Mouse (Mus musculus) adrenal gland, postnatal 10 days (tissue): ENCODE measurements around the gene Prkag2. TPM values are rescaled to one million over a fixed set of nuclear protein-coding genes. Genes with fewer than 3 reads are reported as not detected.

Experiments
- DNase-seq: peaks from one replicate; pipeline ENCODE4 v3.0.0; 2021; ENCODE audit warnings: mixed read lengths
- total RNA-seq, 2 experiments: library from RNA; stranded (reverse); gene quantifications; 2 replicates each; pipeline ENCODE4 v1.2.3; 2021

Prkag2 gene
- total RNA-seq, 2 experiments from 2014 or later: 76.5 to 129 TPM

DNA sequence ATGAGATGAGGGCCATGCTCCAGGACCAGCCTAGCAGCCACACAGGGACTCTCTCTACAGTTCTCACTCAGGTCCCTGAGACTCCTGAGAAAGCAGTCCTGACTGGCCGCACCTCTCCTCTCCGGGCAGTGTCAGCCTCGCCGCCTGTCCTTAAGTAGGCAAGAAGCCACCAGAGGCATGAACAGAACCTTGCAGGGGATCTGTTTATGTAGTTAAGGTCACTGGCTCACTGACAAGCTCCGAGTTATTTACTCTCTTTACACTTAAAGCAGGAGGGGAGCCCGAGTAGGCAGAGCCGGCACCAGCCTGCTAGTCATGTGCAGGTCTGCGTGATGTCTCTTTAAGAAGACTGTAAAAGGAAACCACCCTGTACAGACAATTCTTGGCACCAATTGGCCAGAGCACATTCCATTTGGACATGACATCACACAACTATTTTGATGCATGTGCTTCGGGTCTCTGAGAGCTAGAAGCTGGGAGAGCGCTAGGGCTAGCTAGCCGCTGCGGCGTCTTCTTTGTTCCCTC lies 104.8 kb downstream of the Prkag2 start:
- peak; percentile 70 for DNase-seq

GRCm38 (mm10) chr5:24993190-24993589 lies 107.3 kb downstream of the Prkag2 start:
- no peak for DNase-seq

DNA sequence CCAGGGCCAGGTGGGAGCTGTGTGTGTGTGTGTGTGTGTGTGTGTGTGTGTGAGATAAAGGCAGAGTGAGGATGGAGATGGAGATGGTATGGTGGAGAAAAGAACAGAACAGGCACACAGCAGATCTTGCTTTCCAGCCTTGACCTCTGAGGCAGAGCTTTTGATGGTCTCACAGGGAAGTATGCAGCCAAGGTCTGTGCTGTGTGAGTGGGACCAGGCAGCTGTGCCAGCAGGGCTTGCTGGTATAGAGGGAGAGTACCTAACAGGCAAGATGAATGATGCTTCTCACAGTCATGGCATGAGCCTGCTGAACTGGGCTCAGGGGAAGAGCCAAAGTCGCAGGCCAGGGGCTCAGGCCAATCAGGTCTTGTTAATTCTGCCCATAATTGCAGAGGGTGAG lies 108.9 kb downstream of the Prkag2 start:
- no peak for DNase-seq

DNA sequence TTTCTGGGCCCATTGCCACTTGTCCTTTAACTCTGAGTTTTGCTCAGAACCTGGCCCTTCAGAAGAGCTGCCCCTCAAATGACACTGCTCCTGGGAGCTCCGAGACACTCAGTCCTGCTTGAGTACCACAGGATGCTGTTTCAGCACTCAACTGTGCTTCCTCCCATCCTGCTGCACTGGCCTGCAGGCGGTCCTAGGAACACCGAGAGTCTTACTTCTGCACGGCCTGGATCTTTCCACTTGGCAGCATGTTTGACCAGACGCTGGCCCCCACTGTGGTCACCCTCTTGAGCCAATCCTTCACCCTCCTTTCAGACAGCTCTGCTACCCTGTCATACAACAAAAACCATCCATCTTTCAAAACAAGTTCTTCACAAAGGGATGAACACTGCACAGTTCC lies 110.0 kb downstream of the Prkag2 start:
- no peak for DNase-seq

DNA sequence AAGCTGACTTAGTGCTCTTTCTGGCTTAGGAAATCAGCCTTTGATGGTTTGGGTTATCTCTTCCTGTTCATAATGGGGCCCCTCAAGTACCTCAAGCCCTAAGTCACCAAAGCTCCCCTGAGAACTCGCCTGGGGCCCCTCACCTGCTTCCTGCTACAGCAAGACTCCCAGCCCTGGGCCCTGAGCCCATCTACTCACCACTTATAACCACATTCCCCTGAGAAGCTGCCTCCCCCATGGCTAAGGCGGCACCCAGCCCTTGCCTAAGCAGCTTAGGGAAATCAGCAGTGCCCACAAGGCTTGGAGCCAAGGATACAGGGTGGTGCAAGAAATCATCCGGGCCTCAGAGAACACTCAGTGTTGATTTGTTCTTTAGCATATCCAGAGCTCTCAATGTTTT lies 110.8 kb downstream of the Prkag2 start:
- peak; percentile 61 for DNase-seq

GRCm38 (mm10) chr5:24986956-24987355 lies 113.5 kb downstream of the Prkag2 start:
- no peak for DNase-seq

- no peak for DNase-seq
Observed at GRCm38 (mm10) chr5:24986204-24986940, 114.1 kb downstream of the Prkag2 start.

DNA sequence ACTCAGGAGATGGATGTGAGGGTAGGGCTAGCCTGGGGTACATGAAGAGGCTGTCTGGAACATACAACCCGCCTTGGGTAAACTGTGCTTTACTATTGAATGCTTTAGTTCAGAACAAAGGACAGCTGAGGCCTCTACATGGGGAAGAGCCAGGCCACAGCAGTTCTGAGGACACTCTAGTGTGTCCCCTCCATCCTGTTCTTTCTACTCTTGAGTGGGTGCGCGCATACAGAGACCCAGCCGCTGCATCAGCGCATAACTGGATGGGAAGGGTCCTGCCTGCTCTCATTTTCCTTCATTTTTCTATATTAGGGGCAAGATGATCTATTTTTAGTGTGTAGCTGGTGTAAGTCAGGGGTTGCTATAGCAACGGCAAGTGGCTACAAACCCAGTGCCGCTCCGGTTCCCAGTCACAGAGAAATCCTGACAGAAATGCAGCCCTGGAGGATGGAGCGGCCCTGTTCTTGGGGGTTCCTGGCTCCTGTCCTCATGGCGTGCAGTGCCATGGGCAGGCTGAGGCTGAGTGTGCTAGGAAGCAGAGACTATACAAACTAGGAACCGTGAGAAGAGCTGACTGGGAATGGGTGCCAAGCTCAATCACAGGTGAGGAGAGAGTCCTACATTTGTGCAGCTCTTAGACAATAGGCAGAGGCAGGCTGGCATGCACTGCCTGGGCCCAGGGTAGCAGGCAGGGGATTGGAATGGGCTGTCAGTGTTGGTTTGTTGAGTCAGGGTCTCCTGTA lies 114.8 kb downstream of the Prkag2 start:
- no peak for DNase-seq

GRCm38 (mm10) chr5:24984157-24984556 lies 116.3 kb downstream of the Prkag2 start:
- no peak for DNase-seq

DNA sequence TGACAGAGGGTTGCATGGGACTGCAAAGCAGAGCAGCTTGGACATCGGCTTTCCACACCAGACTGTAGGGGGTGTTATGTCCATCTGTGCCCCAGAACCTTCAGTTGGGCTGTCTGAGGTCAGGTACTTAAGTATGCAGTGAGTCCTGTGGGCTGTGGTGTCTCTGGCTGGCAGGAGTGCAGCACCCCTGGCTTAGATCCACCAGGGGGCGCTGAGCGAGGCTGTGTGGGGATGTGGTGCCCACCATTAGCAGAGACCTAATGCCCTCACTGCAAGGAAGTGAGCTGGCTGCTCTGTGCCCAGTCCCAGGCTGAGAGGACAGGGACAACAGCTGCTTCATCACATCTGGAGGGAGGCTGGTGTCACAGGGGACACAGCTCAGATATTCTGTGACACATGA lies 116.9 kb downstream of the Prkag2 start:
- peak; percentile 78 for DNase-seq

DNA sequence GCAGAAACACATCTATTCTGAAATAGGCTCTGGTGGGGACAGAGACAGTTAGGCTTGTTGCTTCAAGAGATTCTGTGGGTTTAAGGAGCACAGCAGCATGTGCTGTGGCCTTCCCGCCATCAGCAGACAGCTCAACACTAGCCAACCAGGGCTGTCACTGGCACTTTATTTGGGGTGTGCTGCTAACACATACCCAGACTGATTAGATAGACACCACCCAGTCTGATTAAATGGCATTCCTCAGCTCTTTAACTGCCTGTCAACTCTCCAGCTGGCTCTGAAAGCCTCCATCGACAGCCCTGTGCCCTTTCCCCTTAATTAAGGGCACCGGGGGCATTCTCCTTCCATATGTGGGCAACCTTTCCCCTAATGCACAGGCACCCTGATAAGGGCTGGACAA lies 118.2 kb downstream of the Prkag2 start:
- DNase-seq: no peak

DNA sequence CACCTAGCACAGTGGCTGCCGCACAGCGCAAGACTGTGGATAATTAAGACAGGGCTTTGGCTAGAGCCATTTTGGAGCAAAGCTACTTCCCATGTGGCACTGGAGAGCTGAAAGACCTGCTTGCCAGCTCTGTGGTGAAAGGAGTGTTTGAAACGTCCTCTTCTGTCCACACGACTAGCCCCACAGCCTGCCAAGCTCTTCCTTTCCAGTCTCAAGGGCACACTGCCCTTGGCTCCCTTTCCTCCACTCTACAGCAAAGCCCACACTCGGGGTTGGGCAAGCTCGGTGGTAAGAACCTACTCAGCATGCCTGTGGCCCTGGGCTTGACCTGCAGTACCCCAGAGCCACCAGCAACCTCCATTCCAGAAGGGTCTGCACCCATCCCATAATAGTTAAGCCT lies 118.7 kb downstream of the Prkag2 start:
- peak; percentile 81 for DNase-seq

- no peak for DNase-seq
Observed at GRCm38 (mm10) chr5:24979968-24980345, 120.5 kb downstream of the Prkag2 start.

DNA sequence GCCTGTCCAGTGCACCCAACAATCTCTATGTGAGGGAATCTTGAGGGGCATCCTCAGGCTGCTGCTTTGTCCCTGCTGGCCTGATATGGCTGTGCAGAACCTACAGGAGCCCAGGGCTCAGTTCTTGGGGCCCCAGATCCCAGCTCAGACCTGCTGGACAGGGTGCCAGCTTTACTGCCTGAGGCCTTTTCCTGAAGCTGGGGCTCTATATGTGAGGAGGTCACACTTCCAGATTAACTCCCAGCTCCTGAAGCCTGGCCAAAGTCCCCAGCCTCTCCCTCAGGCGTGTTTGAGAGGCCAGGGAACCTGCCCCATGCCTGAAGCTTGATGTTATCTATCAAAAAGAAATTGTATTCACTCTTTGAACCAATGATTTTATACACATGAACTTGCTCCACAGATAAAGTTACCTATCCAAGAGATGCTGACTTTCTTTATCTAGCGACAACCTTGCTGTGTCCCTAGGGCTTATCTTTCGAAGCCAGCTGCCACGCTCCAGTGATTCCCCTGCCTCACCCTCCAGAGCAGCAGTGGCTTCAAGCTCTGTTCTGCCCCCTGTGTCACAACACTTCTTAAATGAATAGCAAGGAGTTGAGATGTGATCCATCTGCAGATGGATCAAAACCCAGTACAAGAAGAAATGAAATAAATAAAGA lies 121.0 kb downstream of the Prkag2 start:
- no peak for DNase-seq

DNA sequence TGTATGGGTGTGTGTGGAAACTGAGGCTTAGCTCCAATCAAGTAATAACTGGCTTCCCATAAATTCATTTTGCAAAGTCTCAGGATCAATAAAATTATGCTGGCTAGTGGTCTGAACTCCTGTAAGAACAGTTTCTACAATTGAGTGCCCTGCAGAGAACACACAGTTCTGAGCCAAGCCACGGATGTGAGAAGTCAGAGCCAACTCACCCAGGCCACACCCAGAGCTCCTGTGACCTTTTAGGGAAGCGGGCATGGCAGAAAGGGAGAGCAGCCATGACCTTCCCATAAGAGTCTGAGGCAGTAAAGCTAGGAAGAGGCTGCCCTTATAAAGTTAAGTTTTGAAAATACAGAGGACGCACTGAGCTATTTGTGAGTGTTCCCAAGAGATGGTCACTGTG lies 123.5 kb downstream of the Prkag2 start:
- DNase-seq: peak; percentile 49

- peak; percentile 61 for DNase-seq
Observed at GRCm38 (mm10) chr5:24976236-24976635, 124.2 kb downstream of the Prkag2 start.

DNA sequence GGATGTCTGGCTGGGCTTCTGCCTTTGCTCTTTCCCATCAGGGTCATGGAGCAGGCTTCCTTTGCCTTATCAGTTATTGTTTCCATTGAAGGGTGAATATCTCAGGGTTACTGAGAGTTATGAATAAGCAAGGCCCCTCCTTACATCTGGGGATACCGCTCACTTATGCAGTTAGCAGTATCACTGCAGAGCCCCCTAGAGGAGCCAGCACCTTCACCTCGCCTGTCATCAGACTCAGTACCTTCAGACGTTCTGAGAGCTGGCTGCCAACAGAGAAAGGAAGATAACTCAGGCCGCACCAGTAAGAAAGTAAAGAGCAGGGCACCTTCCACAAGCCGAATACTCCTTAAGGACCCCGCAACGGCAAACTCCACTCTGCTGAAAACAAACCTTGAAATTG lies 125.3 kb downstream of the Prkag2 start:
- DNase-seq: no peak

- DNase-seq: no peak
Observed at GRCm38 (mm10) chr5:24973672-24974225, 126.7 kb downstream of the Prkag2 start.

GRCm38 (mm10) chr5:24973228-24973627 lies 127.2 kb downstream of the Prkag2 start:
- DNase-seq: peak; percentile 64

DNA sequence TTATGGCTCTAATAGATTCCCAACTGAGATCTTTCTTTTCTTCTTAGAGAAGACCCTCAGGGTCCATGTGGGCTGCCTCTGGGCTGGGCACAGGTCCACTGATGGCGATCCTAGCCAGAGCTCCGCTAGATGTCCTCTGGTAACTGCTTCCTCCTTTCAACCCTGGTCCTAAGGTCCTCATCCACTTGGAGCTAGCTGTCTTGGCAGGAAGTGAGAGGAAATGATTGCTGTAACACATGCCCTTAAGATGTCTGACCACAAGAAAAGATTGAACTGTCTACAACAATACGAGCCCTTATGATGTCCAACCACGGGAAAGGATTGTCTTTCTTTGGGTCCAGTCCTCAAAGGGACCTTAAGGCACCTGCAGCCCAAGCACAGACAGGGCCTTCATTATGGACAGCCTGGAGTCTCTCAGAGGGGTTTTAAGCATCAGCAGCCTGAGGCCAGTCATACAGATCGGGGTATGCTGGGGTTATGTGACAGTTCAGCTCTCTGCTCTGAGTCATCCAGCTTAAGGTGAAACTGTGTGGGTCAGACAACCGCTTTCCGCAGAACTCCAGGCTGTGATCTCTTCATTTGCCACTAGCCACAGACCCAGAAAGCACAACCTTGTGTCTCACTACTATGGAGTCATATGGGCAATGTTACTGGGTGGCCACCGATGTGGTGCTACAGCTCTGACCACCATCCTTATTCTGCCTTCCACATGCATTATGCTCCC lies 129.7 kb downstream of the Prkag2 start:
- DNase-seq: no peak

- DNase-seq: no peak
Observed at GRCm38 (mm10) chr5:24969241-24969880, 131.1 kb downstream of the Prkag2 start.

DNA sequence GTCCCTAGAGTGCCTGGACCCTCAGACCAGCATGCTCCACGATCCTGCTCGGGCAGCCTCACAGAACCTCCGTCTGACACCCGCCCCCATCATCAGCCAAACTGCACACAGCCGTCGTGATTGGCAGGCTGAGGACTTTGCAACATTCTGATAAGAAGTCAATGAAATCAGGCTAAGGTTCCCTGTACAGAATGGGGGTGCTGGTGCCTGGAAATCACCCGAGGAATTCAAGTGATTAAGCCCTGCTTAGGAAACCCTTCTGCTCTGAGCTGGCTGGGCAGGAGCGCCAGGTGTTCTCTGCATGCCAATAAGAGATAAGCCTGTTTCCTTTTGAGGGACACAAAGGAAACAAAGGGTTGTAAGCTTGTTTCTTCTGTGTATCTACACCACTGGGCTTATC lies 131.7 kb downstream of the Prkag2 start:
- DNase-seq: no peak
